Comparison of ENCODE assay signal across 12 mouse cellular contexts in the genomic region with DNA sequence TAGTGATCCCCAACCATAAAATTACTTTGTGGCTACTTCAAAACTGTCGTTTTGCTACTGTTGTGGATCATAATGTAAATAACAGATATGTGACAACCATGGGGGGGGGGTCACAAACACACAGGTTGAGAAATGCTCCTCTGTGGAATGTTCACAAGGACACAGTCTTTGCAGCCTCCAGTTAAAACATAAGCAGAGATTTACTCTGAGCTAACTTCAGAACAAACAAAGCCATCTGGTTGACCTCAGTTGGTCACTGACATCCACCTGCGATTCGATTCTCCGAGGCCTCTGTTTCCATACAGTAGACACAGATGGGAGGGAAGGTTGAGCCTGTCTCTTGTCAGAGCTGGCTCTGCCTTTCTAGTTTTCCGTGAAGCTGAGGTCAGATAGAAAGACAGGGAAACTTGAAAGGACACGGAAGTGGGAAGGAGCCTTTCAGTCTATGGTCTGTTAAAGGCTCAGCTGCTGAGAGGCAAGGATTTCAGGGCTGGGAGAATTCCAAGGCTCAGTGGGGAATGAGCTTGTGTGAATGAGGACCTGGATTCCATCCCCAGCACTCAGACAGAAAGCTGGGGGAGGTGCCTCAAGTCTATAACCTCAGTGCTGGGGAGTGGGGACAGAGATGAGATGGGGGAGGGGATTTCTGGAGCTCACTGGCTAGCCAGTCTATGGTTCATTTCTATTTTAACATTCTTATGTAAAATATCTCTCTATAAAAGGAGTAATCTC.
DNase-seq lines count a peak whose midpoint lies in the region; ATAC-seq and TF ChIP-seq lines count a peak whose summit lies in the region.
"Had no signal": no experiment of that assay in that cellular context is flagged by ENCODE, and none has a peak within 500 bp of the region (broad histone marks: within the 10 kb centered on the region; RNA-seq: fewer than 3 reads in every experiment).

No protein-coding gene starts in this region.

- peaks cover 12% of the 10 kb centered on the region for H3K4me1 ChIP-seq in heart, embryonic 11.5 days (ENCODE audit: control insufficient read depth, insufficient read depth, low read length)
- no peaks in the 10 kb centered on the region for H3K4me1 ChIP-seq in lung, embryonic 14.5 days (ENCODE audit: insufficient read depth)
- H3K4me1 ChIP-seq in intestine, embryonic 16.5 days (ENCODE audit: control insufficient read depth, insufficient read depth, low read length) = 0 out of 2 replicates have a peak, but pooled peaks cover 3% of the 10 kb centered on the region
- H3K4me1 ChIP-seq in stomach, postnatal 0 days (replicated peaks; ENCODE audit: control insufficient read depth, insufficient read depth) = no peaks in the 10 kb centered on the region
- no peaks in the 10 kb centered on the region for H3K4me1 ChIP-seq in kidney, embryonic 14.5 days (ENCODE audit: control insufficient read depth, insufficient read depth, low read length)
- H3K4me1 ChIP-seq: limb, embryonic 15.5 days had no signal

- peak overlapping the region; percentile 34; the same call in 1 of the 2 replicates for H3K4me2 ChIP-seq in heart, embryonic 11.5 days
- H3K4me2 ChIP-seq in lung, embryonic 14.5 days = no peak overlapping the region
- no peak overlapping the region for H3K4me2 ChIP-seq in intestine, embryonic 16.5 days (ENCODE audit: low read depth, low read length)
- no peak overlapping the region for H3K4me2 ChIP-seq in stomach, postnatal 0 days (replicated peaks; ENCODE audit: low read depth)
- H3K4me2 ChIP-seq in kidney, embryonic 14.5 days (replicated peaks; ENCODE audit: low read depth, low read length) = no peak overlapping the region
- H3K4me2 ChIP-seq: limb, embryonic 15.5 days had no signal

- TF ChIP-seq EP300 in stomach, postnatal 0 days (optimal IDR thresholded peaks at IDR 0.05) = no peak

- H3K9me3 ChIP-seq in heart, embryonic 11.5 days (replicated peaks; ENCODE audit: control insufficient read depth, low read length) = no peaks in the 10 kb centered on the region
- H3K9me3 ChIP-seq in lung, embryonic 14.5 days (ENCODE audit: low read depth, low read length) = no peaks in the 10 kb centered on the region
- no peaks in the 10 kb centered on the region for H3K9me3 ChIP-seq in intestine, embryonic 16.5 days (ENCODE audit: control insufficient read depth, low read length)
- no peaks in the 10 kb centered on the region for H3K9me3 ChIP-seq in stomach, postnatal 0 days (ENCODE audit: control insufficient read depth, low read length)
- H3K9me3 ChIP-seq in kidney, embryonic 14.5 days (ENCODE audit: control insufficient read depth, low read length) = no peaks in the 10 kb centered on the region; the same call in 1 of the 2 replicates
- H3K9me3 ChIP-seq: limb, embryonic 15.5 days had no signal

- no peaks in the 10 kb centered on the region for H3K36me3 ChIP-seq in heart, embryonic 11.5 days (ENCODE audit: control insufficient read depth, insufficient read depth, low read length)
- H3K36me3 ChIP-seq in lung, embryonic 14.5 days (ENCODE audit: insufficient read depth) = no peaks in the 10 kb centered on the region
- no peaks in the 10 kb centered on the region for H3K36me3 ChIP-seq in intestine, embryonic 16.5 days (ENCODE audit: control insufficient read depth, insufficient read depth, low read length)
- H3K36me3 ChIP-seq in stomach, postnatal 0 days (ENCODE audit: control insufficient read depth, insufficient read depth, low read length) = no peaks in the 10 kb centered on the region
- H3K36me3 ChIP-seq in kidney, embryonic 14.5 days (ENCODE audit: control insufficient read depth, insufficient read depth, low read length) = no peaks in the 10 kb centered on the region
- H3K36me3 ChIP-seq: limb, embryonic 15.5 days had no signal

- no peak overlapping the region for H3K4me3 ChIP-seq in heart, embryonic 11.5 days (ENCODE audit: low read depth, low read length)
- H3K4me3 ChIP-seq in lung, embryonic 14.5 days (ENCODE audit: low read depth, low read length) = no peak overlapping the region
- H3K4me3 ChIP-seq in intestine, embryonic 16.5 days (ENCODE audit: low read length) = no peak overlapping the region
- H3K4me3 ChIP-seq in stomach, postnatal 0 days (ENCODE audit: low read depth, low read length) = no peak overlapping the region
- no peak overlapping the region for H3K4me3 ChIP-seq in kidney, embryonic 14.5 days (ENCODE audit: low read length)
- H3K4me3 ChIP-seq: limb, embryonic 15.5 days had no signal

- TF ChIP-seq CTCF in lung, embryonic 14.5 days (IDR thresholded peaks at IDR 0.05; ENCODE audit: low read depth) = no peak
- no peak for TF ChIP-seq CTCF in stomach, postnatal 0 days (IDR thresholded peaks at IDR 0.05; ENCODE audit: low read depth)

- no peak overlapping the region for H3K9ac ChIP-seq in heart, embryonic 11.5 days (ENCODE audit: low read depth, low read length)
- H3K9ac ChIP-seq in lung, embryonic 14.5 days = no peak overlapping the region
- no peak overlapping the region for H3K9ac ChIP-seq in intestine, embryonic 16.5 days (ENCODE audit: low read depth, low read length)
- no peak overlapping the region for H3K9ac ChIP-seq in stomach, postnatal 0 days (ENCODE audit: low read length)
- no peak overlapping the region for H3K9ac ChIP-seq in kidney, embryonic 14.5 days (ENCODE audit: low read depth, low read length)
- H3K9ac ChIP-seq: limb, embryonic 15.5 days had no signal

- ATAC-seq in heart, embryonic 11.5 days (replicated peaks; ENCODE audit: insufficient number of reproducible peaks, low FRiP score, low TSS enrichment) = peak; percentile 35; the same call in 1 of the 2 replicates
- ATAC-seq in lung, embryonic 14.5 days (ENCODE audit: insufficient read depth) = peak; percentile 41; the same call in 1 of the 2 replicates
- peak; percentile 63; the same call in 1 of the 2 replicates for ATAC-seq in intestine, embryonic 16.5 days
- ATAC-seq in stomach, postnatal 0 days (ENCODE audit: low FRiP score, low TSS enrichment) = peak; percentile 51; the same call in 1 of the 2 replicates
- no peak for ATAC-seq in kidney, embryonic 14.5 days (ENCODE audit: low FRiP score, low TSS enrichment)

- H3K27me3 ChIP-seq in heart, embryonic 11.5 days (ENCODE audit: control insufficient read depth, insufficient read depth, low read length) = no peaks in the 10 kb centered on the region
- H3K27me3 ChIP-seq in lung, embryonic 14.5 days (ENCODE audit: insufficient read depth, low read length) = no peaks in the 10 kb centered on the region
- H3K27me3 ChIP-seq in intestine, embryonic 16.5 days (replicated peaks; ENCODE audit: control insufficient read depth, insufficient read depth, low read length) = no peaks in the 10 kb centered on the region
- H3K27me3 ChIP-seq in stomach, postnatal 0 days (ENCODE audit: control insufficient read depth, insufficient read depth, low read length) = no peaks in the 10 kb centered on the region
- H3K27me3 ChIP-seq in kidney, embryonic 14.5 days (ENCODE audit: control insufficient read depth, insufficient read depth, low read length) = no peaks in the 10 kb centered on the region
- H3K27me3 ChIP-seq: limb, embryonic 15.5 days had no signal

- peak overlapping the region; percentile 77 for H3K27ac ChIP-seq in heart, embryonic 11.5 days (ENCODE audit: low read depth, low read length)
- H3K27ac ChIP-seq in lung, embryonic 14.5 days (ENCODE audit: low read depth) = no peak overlapping the region
- H3K27ac ChIP-seq in intestine, embryonic 16.5 days (ENCODE audit: low read length) = 0 out of 2 replicates have a peak overlapping the region, but pooled peaks have one; percentile 15
- no peak overlapping the region for H3K27ac ChIP-seq in stomach, postnatal 0 days (replicated peaks)
- no peak overlapping the region for H3K27ac ChIP-seq in kidney, embryonic 14.5 days (ENCODE audit: low read depth, low read length)
- H3K27ac ChIP-seq: limb, embryonic 15.5 days had no signal

- WGBS in heart, embryonic 11.5 days (ENCODE audit: insufficient replicate concordance) = 21% methylated on average over 6 of the region's 6 CpGs
- WGBS in lung, embryonic 14.5 days = 29% methylated on average over 6 of the region's 6 CpGs
- 33% methylated on average over 6 of the region's 6 CpGs for WGBS in intestine, embryonic 16.5 days
- WGBS in stomach, postnatal 0 days = 28% methylated on average over 6 of the region's 6 CpGs
- 38% methylated on average over 6 of the region's 6 CpGs for WGBS in kidney, embryonic 14.5 days

- DNase-seq in heart, adult 8-10 months (ENCODE audit: low spot score) = no peak
- peak; percentile 36 for DNase-seq in lung, embryonic 14.5 days
- no peak for DNase-seq in lung, adult 18-20 months
- no peak for DNase-seq in stomach, postnatal 0 days (ENCODE audit: low spot score)
- DNase-seq: cerebellum, adult 18-20 months; kidney, postnatal 10 days; lung, postnatal 4 days; right cerebral cortex, postnatal 25 days had no signal

Comparison
In these comparisons a context has a peak if more than half of its experiments do, and no peak if none do; other contexts are left out.
1. H3K27ac ChIP-seq: peak in heart, embryonic 11.5 days (single experiment) and intestine, embryonic 16.5 days (single experiment); none in lung, embryonic 14.5 days (single experiment), stomach, postnatal 0 days (single experiment) and kidney, embryonic 14.5 days (single experiment).